Mouse (Mus musculus) stomach, embryonic 16.5 days (tissue): ENCODE data around the gene Scn8a. TPM values are rescaled to one million over a fixed set of nuclear protein-coding genes. Genes with fewer than 3 reads are reported as not detected.

Source experiments
- ATAC-seq: fragments of 200-750 bp; cut with Nextera tagmentation; 2 replicates; pipeline ENCODE4 v1.8.0; 2017; ENCODE audit warnings: moderate number of reproducible peaks, moderate TSS enrichment; ENCODE audit not compliant: insufficient read depth, low FRiP score
- H3K27ac ChIP-seq: fragments of 300-500 bp; sonication (generic); 2 replicates; pipeline ENCODE4 v1.5.1; 2014; ENCODE audit warnings: low read length
- H3K27me3 ChIP-seq: fragments of 300-500 bp; sonication (generic); 2 replicates; pipeline ENCODE4 v1.6.1; 2014; ENCODE audit warnings: low read length, control low read depth, mixed read lengths; ENCODE audit not compliant: control insufficient read depth, insufficient read depth
- H3K36me3 ChIP-seq: fragments of 300-500 bp; sonication (generic); 2 replicates; pipeline ENCODE4 v1.6.1; 2014; ENCODE audit warnings: low read length; ENCODE audit not compliant: control insufficient read depth, insufficient read depth
- H3K4me1 ChIP-seq: fragments of 300-500 bp; sonication (generic); 2 replicates; pipeline ENCODE4 v1.6.1; 2014; ENCODE audit warnings: low read length, control low read depth, mixed read lengths; ENCODE audit not compliant: control insufficient read depth, insufficient read depth
- H3K4me2 ChIP-seq: fragments of 300-500 bp; sonication (generic); 2 replicates; pipeline ENCODE4 v1.6.1; 2014; ENCODE audit warnings: low read depth, low read length, mixed read lengths
- H3K4me3 ChIP-seq: fragments of 300-500 bp; sonication (generic); replicated peaks from 2 replicates; pipeline ENCODE4 v1.5.1; 2014; ENCODE audit warnings: mild to moderate bottlenecking, low read length
- H3K9ac ChIP-seq: fragments of 300-500 bp; sonication (generic); 2 replicates; pipeline ENCODE4 v1.6.1; 2014; ENCODE audit warnings: low read length
- H3K9me3 ChIP-seq: fragments of 300-500 bp; sonication (generic); replicated peaks from 2 replicates; pipeline ENCODE4 v1.6.1; 2016; ENCODE audit warnings: low read length, control low read depth; ENCODE audit not compliant: control insufficient read depth
- WGBS: fragments of 180-500 bp; shearing (Covaris S2); extraction: QIAGEN DNeasy Blood & Tissue Kit; methylation state at CpG from one replicate; pipeline ENCODE4 v1.1.7; 2014; 5-methylcytosine and 5-hydroxymethylcytosine counted together
- polyA plus RNA-seq: library from polyadenylated mRNA; unstranded; fragments of >200 nt; fragmentation: Nextera tagmentation; extraction: Ambion mirVana; gene quantifications from 2 replicates; pipeline ENCODE4 v1.2.1, GENCODE M21; 2015

The Scn8a gene
- polyA plus RNA-seq, 1 experiment from 2014 or later, result 0.97 TPM

DNA sequence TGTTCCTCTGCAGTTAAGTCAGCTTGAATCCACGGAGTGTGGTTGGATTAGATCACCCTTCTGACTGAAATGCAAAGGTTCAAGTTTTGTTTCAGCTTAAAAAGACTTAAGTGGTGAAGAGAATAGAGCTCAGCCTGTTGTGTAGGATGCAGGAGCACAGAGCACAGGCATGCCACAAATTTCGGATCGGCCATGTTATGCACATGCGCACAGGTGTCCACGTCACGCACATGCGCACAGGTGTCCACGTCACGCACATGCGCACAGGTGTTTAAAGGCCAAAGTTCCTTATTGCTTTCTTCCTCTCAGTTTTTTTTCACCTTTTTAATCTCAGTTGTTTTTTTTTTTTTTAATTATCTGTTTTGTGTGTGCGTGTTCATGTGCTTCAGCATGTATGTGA, 52.6 kb downstream of the Scn8a start:
- Histone ChIP-seq H3K36me3 (no peaks in the 10 kb centered on the region), H3K9me3 (no peaks in the 10 kb centered on the region), H3K27me3 (no peaks in the 10 kb centered on the region), H3K27ac (no peak overlapping the region), H3K9ac (no peak overlapping the region), H3K4me2 (no peak overlapping the region), H3K4me1 (0 out of 2 replicates have a peak, but pooled peaks cover 4% of the 10 kb centered on the region), H3K4me3 (no peak overlapping the region)
- 92% methylated on average over 11 of the region's 11 CpGs for WGBS
- no peak for ATAC-seq

DNA sequence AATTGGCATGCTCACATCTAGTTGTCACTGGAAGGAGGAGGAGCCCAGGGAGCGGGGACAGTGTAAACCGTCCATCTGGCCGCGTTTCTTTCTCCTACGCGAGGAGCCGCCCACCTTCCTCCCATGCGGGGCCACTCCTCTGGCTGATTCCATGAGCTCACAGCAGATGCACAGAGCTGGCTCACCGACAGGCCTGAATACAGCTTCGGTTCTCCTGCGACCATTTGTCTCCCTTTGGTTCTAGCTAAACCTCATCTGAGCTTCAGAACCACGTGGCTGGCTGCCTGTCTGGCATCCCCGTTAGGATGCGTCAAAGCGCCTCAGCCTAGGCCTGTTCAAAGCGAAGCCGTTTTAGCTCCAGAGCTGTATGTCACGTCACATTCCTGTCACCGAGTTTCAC, 53.8 kb downstream of the Scn8a start:
- Histone ChIP-seq H3K4me1 (0 out of 2 replicates have a peak, but pooled peaks cover 4% of the 10 kb centered on the region), H3K27me3 (no peaks in the 10 kb centered on the region), H3K36me3 (no peaks in the 10 kb centered on the region), H3K27ac (no peak overlapping the region), H3K4me2 (peak overlapping the region; percentile 34), H3K4me3 (peak overlapping the region; percentile 14; the same call in 1 of the 2 replicates), H3K9ac (0 out of 2 replicates have a peak overlapping the region, but pooled peaks have one; percentile 22), H3K9me3 (no peaks in the 10 kb centered on the region)
- WGBS, result 19% methylated on average over 19 of the region's 19 CpGs
- ATAC-seq, result peak; percentile 44; the same call in 1 of the 2 replicates

DNA sequence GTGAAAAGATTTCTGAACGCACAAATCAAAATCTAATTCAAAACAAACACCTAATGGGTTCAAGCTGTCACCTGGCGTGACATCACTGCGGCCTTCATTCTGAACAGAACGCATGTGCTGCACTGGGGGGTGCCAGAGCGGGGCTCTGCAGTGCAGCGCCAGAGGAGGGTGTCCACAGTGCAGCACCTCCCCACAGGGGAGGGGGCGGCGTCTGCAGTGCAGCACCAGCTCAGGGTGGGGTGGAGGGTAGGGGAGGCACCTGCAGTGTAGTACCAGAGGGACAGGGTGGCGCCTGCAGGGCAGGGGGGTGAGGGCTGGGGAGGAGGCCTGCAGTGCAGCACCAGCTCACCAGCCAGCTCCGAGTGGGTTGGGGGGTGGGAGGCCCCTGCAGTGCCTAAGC, 55.3 kb downstream of the Scn8a start:
- Histone ChIP-seq H3K4me1 (0 out of 2 replicates have a peak, but pooled peaks cover 4% of the 10 kb centered on the region), H3K4me3 (no peak overlapping the region), H3K36me3 (no peaks in the 10 kb centered on the region), H3K9ac (no peak overlapping the region), H3K9me3 (no peaks in the 10 kb centered on the region), H3K27ac (no peak overlapping the region), H3K27me3 (no peaks in the 10 kb centered on the region), H3K4me2 (no peak overlapping the region)
- peak; percentile 37; the same call in 1 of the 2 replicates for ATAC-seq
- 76% methylated on average over 10 of the region's 10 CpGs for WGBS

DNA sequence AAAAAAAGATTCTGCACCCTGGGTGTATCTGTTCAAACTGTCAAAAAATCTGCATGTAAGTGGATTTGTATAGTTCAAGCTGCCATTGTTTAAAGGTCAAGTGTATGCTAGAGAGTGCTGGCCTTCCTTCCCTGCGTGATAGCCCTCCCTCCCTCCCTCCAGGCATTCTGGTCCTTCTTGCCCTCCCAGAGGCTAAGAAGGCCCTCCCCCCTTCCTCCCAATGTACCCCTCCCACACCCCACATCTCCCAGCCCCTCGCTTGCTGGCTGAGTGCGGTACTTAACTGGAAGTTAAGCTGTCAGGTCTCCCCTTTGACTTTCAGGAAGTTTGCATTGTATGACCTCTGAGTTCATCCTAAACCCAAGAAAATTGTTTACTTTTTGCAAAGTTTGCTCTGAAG, 60.8 kb downstream of the Scn8a start:
- no peak for ATAC-seq
- no peak overlapping the region for H3K27ac ChIP-seq
- H3K36me3 ChIP-seq, result no peaks in the 10 kb centered on the region
- no peaks in the 10 kb centered on the region for H3K4me1 ChIP-seq
- 33% methylated on average over 3 of the region's 3 CpGs for WGBS
- H3K9ac ChIP-seq, result no peak overlapping the region
- H3K4me2 ChIP-seq, result no peak overlapping the region
- no peaks in the 10 kb centered on the region for H3K27me3 ChIP-seq
- no peak overlapping the region for H3K4me3 ChIP-seq
- no peaks in the 10 kb centered on the region for H3K9me3 ChIP-seq

DNA sequence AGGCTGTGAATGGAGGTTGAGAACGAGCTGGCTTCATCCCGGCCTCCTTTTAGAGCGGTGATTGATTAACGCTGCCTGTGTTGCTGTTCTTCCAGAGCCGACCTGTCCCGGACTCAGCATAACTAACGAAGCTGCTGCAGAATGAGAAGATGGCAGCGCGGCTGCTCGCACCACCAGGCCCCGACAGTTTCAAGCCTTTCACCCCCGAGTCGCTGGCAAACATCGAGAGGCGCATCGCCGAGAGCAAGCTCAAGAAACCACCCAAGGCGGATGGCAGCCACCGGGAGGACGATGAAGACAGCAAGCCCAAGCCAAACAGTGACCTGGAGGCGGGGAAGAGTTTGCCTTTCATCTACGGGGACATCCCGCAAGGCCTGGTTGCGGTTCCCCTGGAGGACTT, 66.5 kb downstream of the Scn8a start:
- Histone ChIP-seq H3K4me2 (peak overlapping the region; percentile 39), H3K27ac (no peak overlapping the region), H3K36me3 (no peaks in the 10 kb centered on the region), H3K9me3 (no peaks in the 10 kb centered on the region), H3K4me3 (peak overlapping the region; percentile 14), H3K27me3 (no peaks in the 10 kb centered on the region), H3K9ac (no peak overlapping the region; the same call in 1 of the 2 replicates), H3K4me1 (0 out of 2 replicates have a peak, but pooled peaks cover 4% of the 10 kb centered on the region)
- WGBS, result 40% methylated on average over 24 of the region's 24 CpGs
- no peak for ATAC-seq

DNA sequence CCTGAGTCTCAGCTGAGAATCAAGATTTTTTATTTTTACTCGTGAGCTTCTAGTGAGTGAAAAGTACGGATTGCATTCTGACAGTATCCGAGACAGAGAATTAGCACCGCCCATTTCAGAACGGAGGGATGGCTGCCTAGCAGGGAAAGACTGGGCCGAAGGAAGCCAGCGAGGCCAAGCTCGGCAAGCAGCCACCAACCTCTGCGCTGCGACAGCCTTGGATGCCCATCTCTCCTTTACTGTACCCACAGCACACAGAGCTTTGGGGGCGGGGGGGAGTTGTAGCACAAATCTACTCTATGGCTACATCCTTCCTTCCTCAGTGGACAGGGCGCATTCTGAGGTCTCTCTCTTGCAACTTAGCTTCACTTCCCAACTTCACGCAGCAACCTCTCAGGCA, 78.7 kb downstream of the Scn8a start:
- H3K4me1 ChIP-seq, result no peaks in the 10 kb centered on the region
- no peaks in the 10 kb centered on the region for H3K36me3 ChIP-seq
- H3K9me3 ChIP-seq, result no peaks in the 10 kb centered on the region
- no peak overlapping the region for H3K4me2 ChIP-seq
- H3K27ac ChIP-seq, result no peak overlapping the region
- 85% methylated on average over 13 of the region's 13 CpGs for WGBS
- ATAC-seq, result no peak
- no peak overlapping the region for H3K9ac ChIP-seq
- H3K4me3 ChIP-seq, result no peak overlapping the region
- H3K27me3 ChIP-seq, result no peaks in the 10 kb centered on the region

DNA sequence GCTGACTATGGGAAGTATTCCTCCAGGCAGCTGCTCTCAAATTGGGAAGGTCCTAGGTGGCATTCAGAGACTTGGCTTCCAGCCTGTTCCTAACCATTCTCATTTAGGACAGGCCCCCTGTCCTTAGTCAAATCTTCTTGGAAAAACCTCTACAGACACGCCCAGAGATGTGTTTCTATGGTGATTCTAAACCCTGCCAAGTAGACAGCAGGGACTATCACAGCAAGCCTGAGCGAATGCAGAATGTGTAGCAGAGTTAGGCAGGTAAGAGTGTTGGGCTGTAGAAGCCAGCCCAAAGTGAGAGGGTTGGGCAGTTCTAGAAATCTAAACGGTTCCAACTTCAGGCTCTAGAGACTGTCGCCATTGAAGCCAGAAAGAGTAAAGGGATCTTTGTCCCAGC, 79.5 kb downstream of the Scn8a start:
- Histone ChIP-seq H3K9ac (no peak overlapping the region), H3K9me3 (no peaks in the 10 kb centered on the region), H3K4me2 (no peak overlapping the region), H3K27me3 (no peaks in the 10 kb centered on the region), H3K4me3 (no peak overlapping the region), H3K4me1 (no peaks in the 10 kb centered on the region), H3K36me3 (no peaks in the 10 kb centered on the region), H3K27ac (no peak overlapping the region)
- 75% methylated on average over 4 of the region's 4 CpGs for WGBS
- no peak for ATAC-seq

DNA sequence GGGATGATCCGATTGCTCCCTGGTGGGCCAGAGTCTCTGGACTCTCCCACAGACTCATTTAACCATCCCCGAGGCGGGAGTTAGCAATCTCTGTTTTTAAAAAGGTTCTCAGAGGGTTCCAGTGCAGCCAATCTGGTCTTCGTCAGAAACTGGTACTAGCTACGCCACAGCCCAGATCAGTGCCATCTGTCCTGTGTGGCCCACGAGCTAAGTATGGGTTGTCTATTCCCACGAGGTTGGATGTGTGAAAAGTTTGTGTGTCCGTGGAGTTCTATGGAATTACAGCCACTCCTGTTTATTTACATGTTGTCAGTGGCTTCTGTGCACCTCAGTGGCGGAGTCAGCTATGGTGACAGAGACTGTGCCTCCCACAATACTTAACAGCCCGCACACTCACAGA, 81.8 kb downstream of the Scn8a start:
- H3K36me3 ChIP-seq, result no peaks in the 10 kb centered on the region
- no peaks in the 10 kb centered on the region for H3K4me1 ChIP-seq
- ATAC-seq, result no peak
- 73% methylated on average over 10 of the region's 10 CpGs for WGBS
- H3K27me3 ChIP-seq, result no peaks in the 10 kb centered on the region
- H3K9ac ChIP-seq, result no peak overlapping the region
- H3K4me2 ChIP-seq, result no peak overlapping the region
- H3K27ac ChIP-seq, result no peak overlapping the region
- H3K4me3 ChIP-seq, result no peak overlapping the region
- no peaks in the 10 kb centered on the region for H3K9me3 ChIP-seq

DNA sequence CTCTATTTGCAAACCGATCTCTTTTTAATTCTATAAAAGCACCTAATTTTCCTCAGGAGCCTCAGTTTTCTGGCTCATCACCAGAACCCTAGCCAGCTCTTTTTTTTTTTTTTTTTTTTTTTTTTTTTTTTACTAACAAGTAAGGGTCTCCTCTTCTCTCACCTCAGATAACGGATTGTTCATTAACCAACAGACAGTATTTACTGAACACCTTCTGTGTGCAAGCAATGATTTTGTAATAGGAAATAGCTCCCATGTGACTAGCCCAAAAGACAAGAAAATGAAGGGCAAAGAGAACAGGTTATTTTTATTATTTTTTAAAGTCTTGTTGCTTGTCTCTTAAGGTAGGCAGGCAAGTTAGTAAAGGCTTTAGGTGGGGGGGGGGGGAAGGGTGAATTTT, 82.6 kb downstream of the Scn8a start:
- Histone ChIP-seq H3K9ac (no peak overlapping the region), H3K4me1 (no peaks in the 10 kb centered on the region), H3K36me3 (no peaks in the 10 kb centered on the region), H3K9me3 (no peaks in the 10 kb centered on the region), H3K27ac (no peak overlapping the region), H3K4me3 (no peak overlapping the region), H3K4me2 (no peak overlapping the region), H3K27me3 (no peaks in the 10 kb centered on the region)
- ATAC-seq, result no peak
- WGBS, result 80% methylated on average over 2 of the region's 2 CpGs

DNA sequence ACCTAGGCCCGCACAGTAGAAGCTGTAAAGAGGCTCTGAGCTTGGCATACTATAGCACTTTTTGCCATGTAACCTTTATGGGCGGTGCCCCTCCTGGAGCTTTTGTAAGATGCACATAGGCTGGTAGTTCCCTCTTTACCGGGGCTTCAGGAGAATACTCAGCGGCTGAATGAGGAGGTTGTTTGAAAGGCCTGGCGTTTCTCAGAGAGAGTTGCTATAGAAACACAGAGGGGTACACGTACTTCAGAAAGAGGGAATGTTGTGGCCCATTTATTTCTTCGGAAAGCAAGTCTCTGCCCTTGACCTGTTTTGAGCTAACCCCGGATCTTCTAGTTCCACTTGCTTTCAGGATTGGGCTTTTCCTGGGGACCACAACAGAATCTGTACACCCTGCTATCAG, 83.2 kb downstream of the Scn8a start:
- Histone ChIP-seq H3K9ac (no peak overlapping the region), H3K36me3 (no peaks in the 10 kb centered on the region), H3K27ac (no peak overlapping the region), H3K4me1 (0 out of 2 replicates have a peak, but pooled peaks cover 2% of the 10 kb centered on the region), H3K4me2 (no peak overlapping the region), H3K4me3 (no peak overlapping the region), H3K27me3 (no peaks in the 10 kb centered on the region), H3K9me3 (no peaks in the 10 kb centered on the region)
- 36% methylated on average over 8 of the region's 8 CpGs for WGBS
- no peak for ATAC-seq
